Mouse (Mus musculus) adrenal gland, adult 18-20 months (tissue): ENCODE measurements at regions not wholly inside any gene's neighbourhood (a gene's known extent, or its start where the extent isn't known, plus 50 kb on each side); places are given as distances from the start of the nearest gene placed in this dataset.

ENCODE experiments used
- DNase-seq, 2 experiments: peaks; one replicate each; pipeline ENCODE4 v3.0.0; 2021 to 2022; ENCODE audit warnings: low spot score in 2 of 2

- no peak for DNase-seq
These were observed 146.1 kb downstream of the Efcab1 start for GRCm38 (mm10) chr16:15052389-15052923.

GRCm38 (mm10) chr16:15052924-15053793 is 146.8 kb downstream of the Efcab1 start:
- peak in 1 of 2 experiments; percentile 4 for DNase-seq

- no peak for DNase-seq
These were observed 147.4 kb downstream of the Efcab1 start for GRCm38 (mm10) chr16:15053840-15054239.

- peak in 1 of 2 experiments; percentile 2 for DNase-seq
These were observed 148.0 kb downstream of the Efcab1 start for GRCm38 (mm10) chr16:15054306-15055001.

- DNase-seq = no peak
These were observed 149.3 kb downstream of the Efcab1 start for GRCm38 (mm10) chr16:15055697-15056096.

GRCm38 (mm10) chr16:15070485-15070960 is 164.1 kb downstream of the Efcab1 start:
- DNase-seq = no peak

- DNase-seq = no peak
These were observed 168.0 kb downstream of the Efcab1 start for GRCm38 (mm10) chr16:15074407-15074806.

- DNase-seq = no peak
These were observed 177.3 kb downstream of the Efcab1 start for GRCm38 (mm10) chr16:15083692-15084091.

GRCm38 (mm10) chr16:15084147-15084752 is 177.8 kb downstream of the Efcab1 start:
- no peak for DNase-seq

GRCm38 (mm10) chr16:15084753-15085728 is 178.6 kb downstream of the Efcab1 start:
- DNase-seq = peak; percentile 34 to 39

GRCm38 (mm10) chr16:15086556-15086955 is 180.2 kb downstream of the Efcab1 start:
- DNase-seq = no peak

- no peak for DNase-seq
These were observed 197.5 kb downstream of the Efcab1 start for GRCm38 (mm10) chr16:15103938-15104337.

GRCm38 (mm10) chr16:15107234-15107633 is 200.8 kb downstream of the Efcab1 start:
- DNase-seq = no peak

GRCm38 (mm10) chr16:15113131-15113530 is 204.1 kb upstream of the Gm21897 start:
- no peak for DNase-seq

- no peak for DNase-seq
These were observed 203.2 kb upstream of the Gm21897 start for GRCm38 (mm10) chr16:15113989-15114556.

GRCm38 (mm10) chr16:15114574-15115230 is 202.6 kb upstream of the Gm21897 start:
- DNase-seq = no peak

GRCm38 (mm10) chr16:15115386-15115785 is 201.9 kb upstream of the Gm21897 start:
- DNase-seq = no peak

- DNase-seq = peak in 1 of 2 experiments; percentile 7
These were observed 197.5 kb upstream of the Gm21897 start for GRCm38 (mm10) chr16:15119799-15120198.

- DNase-seq = no peak
These were observed 188.3 kb upstream of the Gm21897 start for GRCm38 (mm10) chr16:15128996-15129395.
